Mouse (Mus musculus): ENCODE results near the gene Kif26b.

DNA sequence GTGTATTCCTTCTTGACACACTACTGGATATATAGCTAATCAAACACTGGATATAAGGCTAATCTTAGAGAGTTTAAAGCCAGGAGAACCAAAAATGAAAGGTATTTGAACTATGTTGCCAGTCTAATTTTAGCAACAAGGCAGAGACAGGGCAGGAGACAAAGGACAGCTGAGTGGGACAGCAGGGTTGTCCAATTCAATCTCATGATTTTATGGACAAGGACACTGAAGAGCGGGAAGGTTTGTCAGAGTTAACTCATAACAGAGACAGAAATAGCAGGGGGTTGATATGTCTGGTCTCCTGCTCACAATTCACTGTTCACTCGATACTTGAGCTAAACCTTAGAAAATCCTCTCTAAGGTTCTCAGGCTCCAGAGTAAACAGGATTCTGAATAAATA, 187.5 kb downstream of the Kif26b start:
- TF ChIP-seq POLR2A (IDR thresholded peaks at IDR 0.05; ENCODE audit: control insufficient read depth, low read depth, low read length) (no peak), CTCF (IDR thresholded peaks at IDR 0.05; ENCODE audit: control insufficient read depth, insufficient read depth, insufficient replicate concordance, low read depth, low read length) (no peak)

All from testis, adult 2 months (tissue).